Mouse (Mus musculus) lung, postnatal 0 days (tissue): ENCODE measurements around the gene Gm29094.
A peak's percentile ranks its signal among the peaks of the same experiment; 100 is the strongest.
"Not testable (repeated sequence)": the region's sequence is repeated elsewhere in the genome, so short reads cannot be mapped to it uniquely, and the experiment has no call there.

Experiments used
- CTCF ChIP-seq: IDR thresholded peaks from 2 replicates; pipeline ENCODE4 v1.5.1; 2016; ENCODE audit warnings: antibody characterized with exemption, mild to moderate bottlenecking
- EP300 ChIP-seq: IDR thresholded peaks from 2 replicates; pipeline ENCODE4 v1.6.1; 2016; ENCODE audit warnings: antibody characterized with exemption, mild to moderate bottlenecking, control low read depth

GRCm38 (mm10) chr9:89230897-89231497 lies 31.8 kb downstream of the Gm29094 start:
- TF ChIP-seq CTCF, result peak; percentile 51
- not testable (repeated sequence) for TF ChIP-seq EP300
